In the genomic region with DNA sequence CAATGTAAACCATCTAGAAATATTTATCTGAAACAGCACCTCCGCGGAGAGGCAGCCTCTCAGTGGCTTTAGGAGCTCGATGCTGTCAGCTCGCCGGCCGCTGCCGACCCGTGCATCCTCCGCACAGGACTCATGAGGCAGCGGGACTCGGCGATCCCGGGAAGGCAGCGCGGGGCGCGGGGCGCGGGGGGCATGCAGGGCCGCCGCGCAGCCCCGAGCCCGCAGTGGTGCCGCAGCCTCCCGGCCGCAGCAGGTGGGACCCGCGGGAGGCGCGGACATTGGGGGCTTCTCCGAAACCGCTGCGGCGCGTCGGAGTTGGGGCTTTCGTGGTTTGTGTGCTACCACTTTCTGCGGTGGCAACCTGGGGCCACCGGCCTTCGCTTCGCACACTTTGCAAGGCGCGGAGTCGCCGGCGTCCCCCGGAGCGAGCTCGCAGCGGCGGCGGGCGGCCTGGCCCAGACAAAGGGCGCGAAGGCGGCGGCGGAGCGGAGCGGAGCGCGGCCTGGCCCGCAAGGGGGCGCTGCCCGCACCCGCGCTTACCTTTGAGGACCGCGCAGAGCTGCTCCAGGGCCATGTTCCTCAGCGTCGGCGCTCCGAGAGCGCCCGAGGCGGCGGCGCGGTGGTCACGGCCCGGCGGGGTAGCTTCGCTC, we compare ENCODE assay signal across 9 mouse cellular contexts. TPM values are rescaled to one million over a fixed set of nuclear protein-coding genes. Genes with fewer than 3 reads are reported as not detected.
DNase-seq lines count a peak whose midpoint lies in the region; ATAC-seq and TF ChIP-seq lines count a peak whose summit lies in the region.
"Had no signal": no experiment of that assay in that cellular context is flagged by ENCODE, and none has a peak within 500 bp of the region (broad histone marks: within the 10 kb centered on the region; RNA-seq: fewer than 3 reads in every experiment).

No protein-coding gene starts in this region.

- no peaks in the 10 kb centered on the region; the same call in 1 of the 2 replicates for H3K4me1 ChIP-seq in cerebellum, adult 2 months (ENCODE audit: control insufficient read depth, insufficient read depth, low read length)
- H3K4me1 ChIP-seq in forebrain, embryonic 16.5 days (replicated peaks; ENCODE audit: control insufficient read depth, insufficient read depth, low read length) = peaks cover 9% of the 10 kb centered on the region
- H3K4me1 ChIP-seq in hindbrain, embryonic 14.5 days (replicated peaks; ENCODE audit: control insufficient read depth, insufficient read depth, low read length) = peaks cover 11% of the 10 kb centered on the region; the same call in 1 of the 2 replicates

- H3K9me3 ChIP-seq in forebrain, embryonic 16.5 days (ENCODE audit: control insufficient read depth, low read length) = no peaks in the 10 kb centered on the region
- H3K9me3 ChIP-seq in hindbrain, embryonic 14.5 days (ENCODE audit: control insufficient read depth, low read length) = no peaks in the 10 kb centered on the region

- peak; percentile 1 for DNase-seq in T-cell, adult 2 months (ENCODE audit: low spot score)
- DNase-seq in cerebellum, adult 2 months = peak; percentile 76 to 79
- peak; percentile 87 for DNase-seq in hindbrain, embryonic 14.5 days (ENCODE audit: low spot score)
- DNase-seq in layer of hippocampus, postnatal 36 days = peak; percentile 60 to 61
- DNase-seq in lung, postnatal 25 days (ENCODE audit: low spot score) = peak; percentile 8
- peak; percentile 54 for DNase-seq in right cerebral cortex, adult 18-20 months
- DNase-seq in urinary bladder, postnatal 36 days (ENCODE audit: low spot score in 2 of 2) = peak; percentile 13 to 19

- peak overlapping the region; percentile 74 for H3K27ac ChIP-seq in cerebellum, adult 2 months (ENCODE audit: insufficient read depth, low read length)
- peak overlapping the region; percentile 99 for H3K27ac ChIP-seq in forebrain, embryonic 16.5 days (ENCODE audit: low read length)
- peak overlapping the region; percentile 98 for H3K27ac ChIP-seq in hindbrain, embryonic 14.5 days
- H3K27ac ChIP-seq: macrophage had no signal

- no peaks in the 10 kb centered on the region for H3K27me3 ChIP-seq in cerebellum, adult 2 months (ENCODE audit: control insufficient read depth, insufficient read depth, low read length)
- peaks cover 4% of the 10 kb centered on the region; the same call in 1 of the 2 replicates for H3K27me3 ChIP-seq in forebrain, embryonic 16.5 days (replicated peaks; ENCODE audit: control insufficient read depth, insufficient read depth, low read length)
- no peaks in the 10 kb centered on the region; the same call in 1 of the 2 replicates for H3K27me3 ChIP-seq in hindbrain, embryonic 14.5 days (ENCODE audit: control insufficient read depth, insufficient read depth, low read length)

- H3K9ac ChIP-seq in forebrain, embryonic 16.5 days (replicated peaks; ENCODE audit: low read depth, low read length) = peak overlapping the region; percentile 93
- peak overlapping the region; percentile 98 for H3K9ac ChIP-seq in hindbrain, embryonic 14.5 days

- no peak for TF ChIP-seq POLR2A in cerebellum, adult 2 months (IDR thresholded peaks at IDR 0.05; ENCODE audit: borderline replicate concordance, insufficient read depth, low read length)

- peak overlapping the region; percentile 76 for H3K4me3 ChIP-seq in cerebellum, adult 2 months (replicated peaks; ENCODE audit: insufficient read depth, low read depth, low read length)
- H3K4me3 ChIP-seq in forebrain, embryonic 16.5 days (replicated peaks; ENCODE audit: low read length) = peak overlapping the region; percentile 86
- peak overlapping the region; percentile 91 for H3K4me3 ChIP-seq in hindbrain, embryonic 14.5 days (replicated peaks; ENCODE audit: low read length)

- peak; percentile 98 for ATAC-seq in forebrain, embryonic 16.5 days
- peak; percentile 95 for ATAC-seq in hindbrain, embryonic 14.5 days (ENCODE audit: low FRiP score)

- no peaks in the 10 kb centered on the region for H3K36me3 ChIP-seq in forebrain, embryonic 16.5 days (ENCODE audit: control insufficient read depth, insufficient read depth)
- H3K36me3 ChIP-seq in hindbrain, embryonic 14.5 days (replicated peaks; ENCODE audit: control insufficient read depth, insufficient read depth) = no peaks in the 10 kb centered on the region

- WGBS in cerebellum, adult 2 months = 1% methylated on average over 84 of the region's 84 CpGs
- WGBS in forebrain, embryonic 16.5 days = 0% methylated on average over 83 of the region's 84 CpGs
- WGBS in hindbrain, embryonic 14.5 days = under 1% methylated on average over 65 of the region's 84 CpGs

- H3K4me2 ChIP-seq in forebrain, embryonic 16.5 days (ENCODE audit: low read length) = peak overlapping the region; percentile 69
- peak overlapping the region; percentile 76 for H3K4me2 ChIP-seq in hindbrain, embryonic 14.5 days (replicated peaks)

- peak; percentile 53; the same call in 1 of the 2 replicates for TF ChIP-seq CTCF in cerebellum, adult 2 months (IDR thresholded peaks at IDR 0.05; ENCODE audit: borderline replicate concordance, insufficient read depth, low read depth, low read length)

RNA-seq across cellular contexts. Expression of a gene that starts 0.5 kb away (rescaled TPM):
- polyA plus RNA-seq in cerebellum, adult 2 months (2012; rRNA removed) = 37.8 and 42.7 TPM in 2 replicates
- 77.2 and 87.7 TPM in 2 replicates for polyA plus RNA-seq in forebrain, embryonic 16.5 days (2015; fragmentation: Nextera tagmentation; extraction: Ambion mirVana)
- polyA plus RNA-seq in hindbrain, embryonic 14.5 days (2014; fragmentation: Nextera tagmentation; extraction: Ambion mirVana) = 92.0 and 104 TPM in 2 replicates
- total RNA-seq in layer of hippocampus, postnatal 36 days (2021) = 10 to 100 TPM; 42.4 to 47.9 TPM

Comparison
In these comparisons a context has a peak if more than half of its experiments do, and no peak if none do; other contexts are left out.
1. Peak in every context shown above with its lines: DNase-seq, ATAC-seq, H3K4me3 ChIP-seq and H3K27ac ChIP-seq.
2. DNase-seq: peak in every context shown above with its lines; median percentile 87 in hindbrain, embryonic 14.5 days; 78 in cerebellum, adult 2 months; 60 in layer of hippocampus, postnatal 36 days; 54 in right cerebral cortex, adult 18-20 months; 16 in urinary bladder, postnatal 36 days; 8 in lung, postnatal 25 days; 1 in T-cell, adult 2 months.